13 mouse cellular contexts compared by ENCODE assay signal in the genomic region with DNA sequence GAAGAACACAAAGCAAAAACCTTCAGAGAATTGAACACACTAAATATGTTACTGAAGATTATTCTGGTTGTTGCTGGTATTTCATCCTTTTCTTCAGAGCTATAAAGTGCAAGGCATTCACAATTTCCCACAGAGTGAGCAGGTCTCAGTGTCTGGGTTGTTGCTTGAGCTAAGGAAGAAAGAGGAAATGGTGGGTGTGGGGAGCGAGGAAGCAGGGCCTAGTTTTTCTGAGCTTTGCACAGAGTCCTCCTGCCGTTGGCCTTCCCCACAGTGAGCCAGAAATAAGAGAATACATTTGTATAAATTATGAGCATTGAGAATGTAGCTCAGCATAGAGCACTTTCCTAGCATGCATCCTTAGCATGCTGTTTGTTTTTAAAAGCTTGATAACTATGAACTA.
DNase-seq lines count a peak whose midpoint lies in the region; ATAC-seq lines count a peak whose summit lies in the region.
"Had no signal": no experiment of that assay in that cellular context is flagged by ENCODE, and none has a peak within 500 bp of the region (broad histone marks: within the 10 kb centered on the region; RNA-seq: fewer than 3 reads in every experiment).

No protein-coding gene starts in this region.

- peak overlapping the region; percentile 61; the same call in 1 of the 2 replicates for H3K27ac ChIP-seq in heart, embryonic 13.5 days (replicated peaks)
- no peak overlapping the region for H3K27ac ChIP-seq in heart, embryonic 11.5 days (ENCODE audit: low read depth, low read length)
- H3K27ac ChIP-seq: liver, embryonic 12.5 days had no signal

- no peak overlapping the region for H3K4me2 ChIP-seq in heart, embryonic 13.5 days
- no peak overlapping the region for H3K4me2 ChIP-seq in heart, embryonic 11.5 days
- H3K4me2 ChIP-seq: liver, embryonic 12.5 days had no signal

- H3K9ac ChIP-seq in heart, embryonic 13.5 days: no peak overlapping the region
- no peak overlapping the region for H3K9ac ChIP-seq in heart, embryonic 11.5 days (ENCODE audit: low read depth, low read length)
- H3K9ac ChIP-seq: forebrain, postnatal 0 days; liver, embryonic 12.5 days had no signal

- WGBS in heart, embryonic 13.5 days: 61% methylated on average over 2 of the region's 2 CpGs
- 62% methylated on average over 2 of the region's 2 CpGs for WGBS in heart, embryonic 11.5 days (ENCODE audit: insufficient replicate concordance)

- H3K9me3 ChIP-seq in heart, embryonic 13.5 days: no peaks in the 10 kb centered on the region
- H3K9me3 ChIP-seq in heart, embryonic 11.5 days (replicated peaks; ENCODE audit: control insufficient read depth, low read length): no peaks in the 10 kb centered on the region
- H3K9me3 ChIP-seq: liver, embryonic 12.5 days had no signal

- peak; percentile 43 to 45 for DNase-seq in spleen, postnatal 36 days (ENCODE audit: low spot score in 2 of 2)
- DNase-seq in spleen, adult 18-20 months: no peak
- peak; percentile 37 for DNase-seq in thymus, postnatal 4 days
- DNase-seq in adipocyte (ENCODE audit: low spot score): no peak
- DNase-seq: forebrain, postnatal 0 days; lung, postnatal 36 days; right cerebral cortex, postnatal 14 days had no signal

- H3K27me3 ChIP-seq in heart, embryonic 13.5 days (replicated peaks): no peaks in the 10 kb centered on the region
- H3K27me3 ChIP-seq in heart, embryonic 11.5 days (ENCODE audit: control insufficient read depth, insufficient read depth, low read length): no peaks in the 10 kb centered on the region
- H3K27me3 ChIP-seq: liver, embryonic 12.5 days had no signal

- no peak for ATAC-seq in heart, embryonic 13.5 days (ENCODE audit: extremely low read depth, insufficient number of reproducible peaks, low FRiP score, low TSS enrichment)
- ATAC-seq in heart, embryonic 11.5 days (replicated peaks; ENCODE audit: insufficient number of reproducible peaks, low FRiP score, low TSS enrichment): no peak
- peak; percentile 35 for ATAC-seq in granulocyte monocyte progenitor cell, adult 5-6 weeks (replicated peaks; ENCODE audit: poor library complexity, severe bottlenecking)
- no peak for ATAC-seq in erythroblast, adult 5-6 weeks (replicated peaks; ENCODE audit: low FRiP score, poor library complexity, severe bottlenecking)
- ATAC-seq: forebrain, postnatal 0 days; hindbrain, embryonic 16.5 days; liver, embryonic 12.5 days had no signal

- no peaks in the 10 kb centered on the region for H3K36me3 ChIP-seq in heart, embryonic 13.5 days
- no peaks in the 10 kb centered on the region for H3K36me3 ChIP-seq in heart, embryonic 11.5 days (ENCODE audit: control insufficient read depth, insufficient read depth, low read length)
- H3K36me3 ChIP-seq: liver, embryonic 12.5 days had no signal

- H3K4me3 ChIP-seq in heart, embryonic 13.5 days: no peak overlapping the region
- H3K4me3 ChIP-seq in heart, embryonic 11.5 days (ENCODE audit: low read depth, low read length): no peak overlapping the region
- H3K4me3 ChIP-seq: liver, embryonic 12.5 days had no signal

- H3K4me1 ChIP-seq in heart, embryonic 13.5 days: peaks cover 32% of the 10 kb centered on the region
- H3K4me1 ChIP-seq in heart, embryonic 11.5 days (ENCODE audit: control insufficient read depth, insufficient read depth, low read length): peaks cover 13% of the 10 kb centered on the region

Comparison
In these comparisons a context has a peak if more than half of its experiments do, and no peak if none do; other contexts are left out.
1. DNase-seq: peak in spleen, postnatal 36 days (2 of 2) and thymus, postnatal 4 days (single experiment); none in spleen, adult 18-20 months (0 of 2) and adipocyte (single experiment).